Mouse (Mus musculus) embryonic facial prominence, embryonic 13.5 days (tissue): ENCODE results near the gene Crb1. TPM values are rescaled to one million over a fixed set of nuclear protein-coding genes. Genes with fewer than 3 reads are reported as not detected.

Source experiments
- ATAC-seq: fragments of 200-750 bp; cut with Nextera tagmentation; 2 replicates; pipeline ENCODE4 v1.8.0; 2017; ENCODE audit warnings: low read depth; ENCODE audit not compliant: insufficient number of reproducible peaks, insufficient read depth, low FRiP score, low TSS enrichment
- H3K27ac ChIP-seq: fragments of 300-500 bp; sonication (generic); 2 replicates; pipeline ENCODE4 v1.5.1; 2015; ENCODE audit warnings: moderate library complexity, mild to moderate bottlenecking, inconsistent platforms
- H3K27me3 ChIP-seq: fragments of 300-500 bp; sonication (generic); 2 replicates; pipeline ENCODE4 v1.6.1; 2015; ENCODE audit warnings: mild to moderate bottlenecking, inconsistent platforms
- H3K36me3 ChIP-seq: fragments of 300-500 bp; sonication (generic); 2 replicates; pipeline ENCODE4 v1.6.1; 2015; ENCODE audit warnings: mild to moderate bottlenecking, inconsistent platforms
- H3K4me1 ChIP-seq: fragments of 300-500 bp; sonication (generic); 2 replicates; pipeline ENCODE4 v1.6.1; 2015; ENCODE audit warnings: inconsistent platforms
- H3K4me2 ChIP-seq: fragments of 300-500 bp; sonication (generic); 2 replicates; pipeline ENCODE4 v1.6.1; 2015; ENCODE audit warnings: moderate library complexity, mild to moderate bottlenecking, inconsistent platforms
- H3K4me3 ChIP-seq: fragments of 300-500 bp; sonication (generic); 2 replicates; pipeline ENCODE4 v1.5.1; 2015; ENCODE audit warnings: mild to moderate bottlenecking, inconsistent platforms
- H3K9ac ChIP-seq: fragments of 300-500 bp; sonication (generic); 2 replicates; pipeline ENCODE4 v1.6.1; 2015; ENCODE audit warnings: mild to moderate bottlenecking, inconsistent platforms
- H3K9me3 ChIP-seq: fragments of 300-500 bp; sonication (generic); 2 replicates; pipeline ENCODE4 v1.6.1; 2016; ENCODE audit warnings: inconsistent platforms
- WGBS: fragments of 180-500 bp; shearing (Covaris S2); methylation state at CpG from one replicate; pipeline ENCODE4 v1.1.7; 2015; ENCODE audit warnings: mixed read lengths; 5-methylcytosine and 5-hydroxymethylcytosine counted together
- polyA plus RNA-seq: library from polyadenylated mRNA; unstranded; fragments of >200 nt; fragmentation: Nextera tagmentation; extraction: Ambion mirVana; gene quantifications from 2 replicates; pipeline ENCODE4 v1.2.1, GENCODE M21; 2015

Crb1 gene
- polyA plus RNA-seq, 1 experiment from 2014 or later, result not detected

DNA sequence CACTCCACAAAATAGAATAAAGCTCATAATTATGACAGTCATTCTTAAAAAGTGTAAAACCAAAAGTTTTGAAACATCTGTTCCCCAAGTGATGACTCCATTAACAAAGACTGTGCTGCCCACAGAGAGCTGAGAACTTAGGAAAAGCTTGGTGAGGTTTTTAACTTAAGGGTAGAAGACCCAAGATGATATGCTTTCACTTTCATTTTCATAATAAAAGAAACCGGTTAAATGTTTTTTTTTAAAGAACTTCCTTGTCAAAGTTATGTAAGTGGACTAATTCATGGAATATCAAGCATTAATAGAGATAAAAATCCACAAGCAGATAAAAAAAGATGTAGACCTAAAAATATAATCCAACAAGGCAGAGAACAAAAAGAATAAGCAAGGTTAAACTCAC, 113.7 kb downstream of the Crb1 start:
- H3K9me3 ChIP-seq, result no peaks in the 10 kb centered on the region
- H3K9ac ChIP-seq, result no peak overlapping the region
- H3K27ac ChIP-seq, result no peak overlapping the region
- no peaks in the 10 kb centered on the region for H3K4me1 ChIP-seq
- ATAC-seq, result no peak
- no peak overlapping the region for H3K4me2 ChIP-seq
- H3K4me3 ChIP-seq, result no peak overlapping the region
- no peaks in the 10 kb centered on the region for H3K36me3 ChIP-seq
- H3K27me3 ChIP-seq, result no peaks in the 10 kb centered on the region
- WGBS, result 62% methylated on average over 1 of the region's 1 CpGs

DNA sequence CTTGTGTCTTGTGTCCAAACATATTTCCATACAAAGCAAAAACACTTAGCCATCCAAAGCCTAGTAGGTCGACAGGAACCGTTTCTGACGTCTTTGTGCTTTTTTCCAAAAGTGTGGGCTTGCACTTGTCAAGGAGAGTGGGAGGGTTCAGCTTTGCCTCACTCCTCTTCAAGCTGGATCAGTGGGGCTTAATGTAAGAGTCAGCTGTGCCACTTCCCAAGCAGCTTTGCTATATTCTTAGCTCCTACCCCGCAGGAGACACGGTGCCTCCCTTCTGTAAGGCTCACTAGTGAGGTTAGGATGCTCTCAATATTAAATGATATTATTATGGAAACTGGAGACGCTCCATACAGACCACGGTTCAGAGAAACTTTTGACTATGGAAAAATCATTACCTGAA, 121.3 kb downstream of the Crb1 start:
- H3K9me3 ChIP-seq, result no peaks in the 10 kb centered on the region
- H3K9ac ChIP-seq, result no peak overlapping the region
- ATAC-seq, result no peak
- WGBS, result 62% methylated on average over 7 of the region's 7 CpGs
- H3K27ac ChIP-seq, result no peak overlapping the region
- no peak overlapping the region for H3K4me3 ChIP-seq
- H3K27me3 ChIP-seq, result no peaks in the 10 kb centered on the region
- H3K4me1 ChIP-seq, result no peaks in the 10 kb centered on the region
- no peaks in the 10 kb centered on the region for H3K36me3 ChIP-seq
- no peak overlapping the region for H3K4me2 ChIP-seq

GRCm38 (mm10) chr1:139252041-139252440, 124.9 kb downstream of the Crb1 start:
- Histone ChIP-seq H3K9me3 (no peaks in the 10 kb centered on the region), H3K4me1 (peaks cover 5% of the 10 kb centered on the region; the same call in 1 of the 2 replicates), H3K27me3 (no peaks in the 10 kb centered on the region), H3K9ac (no peak overlapping the region), H3K4me2 (no peak overlapping the region), H3K36me3 (no peaks in the 10 kb centered on the region), H3K4me3 (no peak overlapping the region), H3K27ac (no peak overlapping the region)
- no peak for ATAC-seq
- 83% methylated on average over 3 of the region's 3 CpGs for WGBS

DNA sequence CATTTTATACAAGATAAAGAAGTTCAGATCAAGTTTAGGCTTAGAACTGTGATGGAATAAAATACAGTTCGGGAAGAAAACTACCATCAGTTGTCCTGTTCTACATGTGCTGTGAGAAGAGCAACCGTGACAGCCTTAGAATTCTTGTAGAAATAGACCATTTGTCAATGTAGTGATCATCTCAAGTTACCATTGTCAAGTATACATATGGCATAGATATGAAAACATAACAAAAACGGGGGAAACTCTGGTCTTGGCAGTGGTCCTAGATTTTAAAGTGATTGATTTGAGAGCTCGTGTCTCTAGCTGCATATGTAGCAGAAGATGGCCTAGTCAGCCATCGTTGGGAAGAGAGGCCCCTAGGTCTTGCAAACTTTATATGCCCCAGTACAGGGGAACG, 127.7 kb downstream of the Crb1 start:
- Histone ChIP-seq H3K4me3 (no peak overlapping the region), H3K9ac (no peak overlapping the region), H3K27ac (no peak overlapping the region), H3K4me1 (peaks cover 10% of the 10 kb centered on the region; the same call in 1 of the 2 replicates), H3K36me3 (no peaks in the 10 kb centered on the region), H3K27me3 (no peaks in the 10 kb centered on the region), H3K9me3 (no peaks in the 10 kb centered on the region), H3K4me2 (no peak overlapping the region)
- 62% methylated on average over 6 of the region's 6 CpGs for WGBS
- no peak for ATAC-seq

- Histone ChIP-seq H3K27me3 (no peaks in the 10 kb centered on the region), H3K4me2 (peak overlapping the region; percentile 23; the same call in 1 of the 2 replicates), H3K4me1 (peaks cover 10% of the 10 kb centered on the region; the same call in 1 of the 2 replicates), H3K4me3 (no peak overlapping the region), H3K27ac (no peak overlapping the region), H3K9me3 (no peaks in the 10 kb centered on the region), H3K9ac (no peak overlapping the region), H3K36me3 (no peaks in the 10 kb centered on the region)
- 0 out of 2 replicates have a peak, but pooled peaks have one; percentile 48 for ATAC-seq
- WGBS, result 29% methylated on average over 12 of the region's 12 CpGs
These were observed 130.0 kb downstream of the Crb1 start for GRCm38 (mm10) chr1:139246723-139247380.

DNA sequence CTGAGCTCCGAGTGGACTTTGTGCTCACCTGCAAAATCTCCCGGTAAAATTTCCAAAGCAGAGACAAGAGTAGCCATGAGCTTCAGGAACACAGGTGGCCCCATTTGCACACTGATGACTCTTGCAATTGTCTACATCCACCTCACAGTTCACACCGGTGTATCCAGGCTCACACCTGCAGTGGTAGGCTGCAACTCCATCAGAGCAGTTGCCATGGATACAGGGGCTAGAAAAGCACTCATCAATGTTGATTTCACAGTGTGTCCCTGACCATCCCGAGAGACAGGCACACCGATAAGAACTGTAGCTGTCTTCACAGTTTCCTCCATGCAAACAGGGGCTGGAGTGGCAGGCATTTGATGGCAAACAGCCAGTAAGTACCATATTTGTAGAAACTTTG, 140.1 kb downstream of the Crb1 start:
- 65% methylated on average over 5 of the region's 5 CpGs for WGBS
- H3K9me3 ChIP-seq, result no peaks in the 10 kb centered on the region
- H3K9ac ChIP-seq, result no peak overlapping the region
- H3K4me2 ChIP-seq, result no peak overlapping the region
- no peaks in the 10 kb centered on the region for H3K36me3 ChIP-seq
- H3K4me3 ChIP-seq, result no peak overlapping the region
- H3K27me3 ChIP-seq, result no peaks in the 10 kb centered on the region
- no peaks in the 10 kb centered on the region for H3K4me1 ChIP-seq
- ATAC-seq, result no peak
- H3K27ac ChIP-seq, result no peak overlapping the region

DNA sequence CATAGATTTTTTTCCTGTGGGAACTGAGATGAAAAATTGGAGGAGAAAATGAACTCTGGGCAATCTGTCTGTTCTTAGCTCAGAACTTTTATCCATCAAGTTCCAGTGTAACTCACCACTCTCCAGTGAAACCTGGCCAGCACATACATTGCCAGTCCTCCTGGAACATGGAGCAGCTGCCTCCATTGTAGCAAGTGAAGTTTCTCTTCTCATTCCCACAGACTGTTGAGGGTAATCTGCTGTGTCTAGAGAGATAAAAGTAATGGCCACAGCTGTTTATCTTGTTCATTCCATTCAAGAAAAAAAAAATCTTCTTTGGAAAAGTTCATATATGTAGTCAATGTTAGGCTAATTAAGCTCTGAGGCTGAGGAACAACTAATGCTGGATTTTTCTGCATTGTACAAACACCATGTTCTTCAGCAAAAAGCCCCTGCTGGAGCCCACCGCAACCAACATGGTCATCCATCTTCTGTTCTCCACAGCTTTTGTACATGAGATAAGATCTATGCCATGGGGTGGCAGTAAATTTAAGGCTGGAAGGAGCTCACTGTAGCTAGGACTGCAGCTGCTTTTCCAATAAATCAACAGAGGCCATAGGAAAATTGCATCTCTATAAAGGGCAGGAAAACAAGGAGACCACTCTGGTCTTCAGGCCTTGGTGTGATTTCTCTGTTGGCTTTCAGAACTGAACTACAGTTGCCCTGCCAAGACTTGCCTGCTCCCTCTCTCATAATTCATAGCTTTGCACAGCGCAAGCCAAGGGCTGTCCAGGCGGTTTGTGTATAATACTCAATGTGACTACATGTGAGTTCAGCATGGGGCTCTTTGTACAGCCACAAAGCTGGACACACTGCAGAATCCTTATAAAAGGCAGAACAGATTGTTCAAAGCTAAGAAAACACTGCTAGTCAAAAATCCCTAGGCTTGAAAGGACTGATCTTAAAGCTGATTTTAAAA, 142.0 kb downstream of the Crb1 start:
- Histone ChIP-seq H3K4me1 (no peaks in the 10 kb centered on the region), H3K27ac (no peak overlapping the region), H3K4me3 (no peak overlapping the region), H3K4me2 (no peak overlapping the region), H3K27me3 (no peaks in the 10 kb centered on the region), H3K9ac (no peak overlapping the region), H3K9me3 (no peaks in the 10 kb centered on the region), H3K36me3 (no peaks in the 10 kb centered on the region)
- ATAC-seq, result no peak
- WGBS, result 91% methylated on average over 3 of the region's 3 CpGs

GRCm38 (mm10) chr1:139232636-139233035, 144.3 kb downstream of the Crb1 start:
- Histone ChIP-seq H3K4me3 (no peak overlapping the region), H3K4me2 (no peak overlapping the region), H3K4me1 (no peaks in the 10 kb centered on the region), H3K9me3 (no peaks in the 10 kb centered on the region), H3K36me3 (no peaks in the 10 kb centered on the region), H3K9ac (no peak overlapping the region), H3K27ac (no peak overlapping the region), H3K27me3 (no peaks in the 10 kb centered on the region)
- ATAC-seq, result no peak
- 70% methylated on average over 3 of the region's 3 CpGs for WGBS

GRCm38 (mm10) chr1:139224309-139224949, 152.5 kb downstream of the Crb1 start:
- no peaks in the 10 kb centered on the region for H3K4me1 ChIP-seq
- no peak for ATAC-seq
- no peak overlapping the region for H3K4me2 ChIP-seq
- H3K4me3 ChIP-seq, result no peak overlapping the region
- H3K36me3 ChIP-seq, result no peaks in the 10 kb centered on the region
- WGBS, result 84% methylated on average over 6 of the region's 6 CpGs
- H3K9me3 ChIP-seq, result no peaks in the 10 kb centered on the region
- no peaks in the 10 kb centered on the region for H3K27me3 ChIP-seq
- H3K9ac ChIP-seq, result no peak overlapping the region
- H3K27ac ChIP-seq, result no peak overlapping the region

DNA sequence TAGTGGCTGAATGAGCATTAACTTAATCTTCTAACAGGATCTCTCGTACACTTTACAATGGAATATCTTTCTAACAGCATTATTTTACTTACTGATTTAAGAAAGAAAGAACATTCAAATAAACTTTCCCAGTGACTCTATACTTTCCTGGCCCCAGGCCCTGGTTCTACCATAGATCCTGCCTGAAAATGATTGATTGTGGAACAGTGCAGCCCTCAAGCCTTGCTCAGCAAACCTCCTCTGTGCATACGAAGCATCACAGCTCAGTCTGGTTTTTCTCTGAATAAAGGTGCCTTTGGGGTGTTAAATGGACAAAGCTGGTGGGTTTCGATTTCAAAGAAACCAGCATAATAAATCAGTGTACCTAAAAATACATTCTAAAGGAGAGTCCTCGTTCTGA, 153.1 kb downstream of the Crb1 start:
- Histone ChIP-seq H3K27ac (no peak overlapping the region), H3K4me1 (no peaks in the 10 kb centered on the region), H3K9ac (no peak overlapping the region), H3K27me3 (no peaks in the 10 kb centered on the region), H3K36me3 (no peaks in the 10 kb centered on the region), H3K4me2 (no peak overlapping the region), H3K4me3 (no peak overlapping the region), H3K9me3 (no peaks in the 10 kb centered on the region)
- 53% methylated on average over 4 of the region's 4 CpGs for WGBS
- no peak for ATAC-seq

GRCm38 (mm10) chr1:139215311-139215710, 161.6 kb downstream of the Crb1 start:
- 53% methylated on average over 8 of the region's 8 CpGs for WGBS
- Histone ChIP-seq H3K27ac (no peak overlapping the region), H3K9me3 (no peaks in the 10 kb centered on the region), H3K4me3 (no peak overlapping the region), H3K9ac (no peak overlapping the region), H3K27me3 (no peaks in the 10 kb centered on the region), H3K4me2 (no peak overlapping the region), H3K36me3 (no peaks in the 10 kb centered on the region), H3K4me1 (0 out of 2 replicates have a peak, but pooled peaks cover 3% of the 10 kb centered on the region)
- no peak for ATAC-seq
